Mouse (Mus musculus) ovary, adult 18-20 months (tissue): ENCODE measurements around the gene Slc39a11.
"Not testable (repeated sequence)": the region's sequence is repeated elsewhere in the genome, so short reads cannot be mapped to it uniquely, and the experiment has no call there.

Experiments
- DNase-seq: peaks from one replicate; pipeline ENCODE4 v3.0.0; 2022; ENCODE audit warnings: low spot score, mixed read lengths

The Slc39a11 gene

GRCm38 (mm10) chr11:113667122-113667521 lies 17.2 kb upstream of the Slc39a11 start:
- DNase-seq, result no peak

DNA sequence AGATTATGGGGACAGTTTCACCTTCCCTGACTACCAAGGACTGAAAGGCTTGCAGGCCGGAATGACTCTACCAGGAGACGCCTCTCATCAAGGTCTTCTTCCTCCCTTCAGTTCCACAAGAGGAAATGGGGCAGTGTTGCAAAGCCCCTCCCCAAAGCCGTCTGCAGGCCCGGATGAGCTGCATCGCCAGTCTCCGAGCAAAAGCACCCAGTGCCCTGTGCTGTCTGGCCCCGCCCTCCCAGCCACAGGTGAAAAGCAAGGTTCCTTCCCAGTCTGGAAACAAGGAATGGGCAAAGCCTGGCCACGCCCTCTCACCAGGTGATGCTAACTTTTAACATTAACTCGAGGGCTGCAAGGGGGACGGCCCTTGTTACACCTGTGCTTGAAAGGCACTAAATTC lies 16.8 kb upstream of the Slc39a11 start:
- no peak for DNase-seq

DNA sequence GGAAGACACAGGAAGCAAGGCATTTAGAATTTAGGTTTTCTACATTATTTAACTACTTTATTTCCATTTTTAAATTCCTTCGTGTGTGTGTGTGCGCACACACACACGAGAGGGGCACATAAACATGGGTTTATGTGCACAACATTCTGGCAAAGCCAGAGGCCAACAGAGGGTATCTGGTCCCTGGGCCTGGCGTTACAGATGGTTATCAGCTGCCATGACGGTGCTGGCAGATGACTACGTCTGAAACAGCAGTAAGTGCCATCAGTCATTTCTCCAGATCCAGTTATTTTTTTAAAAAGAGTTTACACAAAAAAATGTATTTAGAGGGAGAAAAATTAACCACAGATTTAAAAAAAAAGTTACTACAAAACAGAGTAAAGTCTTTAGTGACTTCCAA lies 16.3 kb upstream of the Slc39a11 start:
- no peak for DNase-seq

DNA sequence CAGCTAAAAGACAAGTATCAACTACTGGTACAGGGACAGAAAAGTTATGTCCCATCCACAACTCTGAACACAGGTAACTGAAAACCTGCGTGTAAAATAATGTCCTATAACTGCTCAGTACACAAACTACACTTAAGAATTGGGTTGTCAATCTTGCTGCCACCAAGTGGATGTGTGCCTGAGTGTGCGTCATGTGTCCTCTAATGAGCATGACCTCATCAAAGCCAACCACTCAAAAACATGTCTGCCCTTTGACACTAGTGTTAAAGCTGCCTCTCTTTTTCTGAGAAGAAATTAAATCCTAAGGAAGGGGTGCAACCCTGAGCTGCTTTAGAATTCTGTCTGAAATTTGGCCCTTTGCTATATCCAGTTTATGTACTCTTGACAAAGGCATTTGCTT lies 14.4 kb upstream of the Slc39a11 start:
- no peak for DNase-seq

DNA sequence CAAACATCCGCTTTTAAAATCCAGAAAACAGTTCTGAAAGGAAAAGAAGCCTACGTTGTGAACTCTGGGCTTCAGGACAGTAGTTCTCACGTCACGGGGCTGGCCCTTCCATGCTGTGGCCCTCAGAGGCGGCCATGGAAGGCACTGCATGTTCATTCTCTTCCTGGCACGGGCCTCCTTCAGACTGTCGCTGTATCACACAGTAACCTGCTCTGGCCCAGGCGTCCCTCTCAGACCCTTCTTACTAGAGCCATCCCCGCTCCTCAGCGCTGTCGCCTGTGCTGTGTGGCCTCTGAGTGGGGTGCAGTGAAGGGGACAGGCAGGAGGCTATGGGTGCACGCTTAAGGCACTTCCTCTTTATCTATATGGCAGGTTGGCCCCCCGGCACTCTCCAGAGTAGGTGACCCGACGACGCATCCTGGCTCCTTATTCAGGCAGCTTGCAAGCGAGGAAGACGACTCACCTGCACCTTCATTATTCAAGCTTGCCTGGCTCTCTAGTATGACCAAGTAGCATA lies 12.0 kb upstream of the Slc39a11 start:
- no peak for DNase-seq

DNA sequence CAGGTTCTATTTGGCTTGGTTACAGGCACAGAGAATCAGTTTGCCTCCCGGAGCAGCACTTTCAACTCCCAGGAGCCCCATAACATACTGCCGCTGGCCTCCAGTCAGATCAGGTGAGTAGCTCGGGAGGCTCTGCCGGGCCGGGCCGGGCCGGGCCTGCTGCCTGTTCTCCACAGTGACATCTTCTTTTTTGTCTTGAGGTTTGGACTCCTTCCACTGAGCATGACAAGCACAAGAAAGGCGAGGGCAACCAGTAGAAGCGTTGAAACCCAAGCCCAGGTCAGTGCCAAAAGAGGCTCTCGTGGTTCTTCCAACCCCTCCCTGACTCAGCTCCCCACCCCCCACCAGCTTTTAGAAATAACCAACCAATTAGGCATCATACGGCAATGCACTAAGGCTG lies 11.1 kb upstream of the Slc39a11 start:
- DNase-seq, result no peak

- not testable (repeated sequence) for DNase-seq
Measured at GRCm38 (mm10) chr11:113660213-113660612, 10.3 kb upstream of the Slc39a11 start.

- no peak for DNase-seq
Measured at GRCm38 (mm10) chr11:113658763-113659162, 8.9 kb upstream of the Slc39a11 start.

- DNase-seq, result no peak
Measured at GRCm38 (mm10) chr11:113658319-113658718, 8.4 kb upstream of the Slc39a11 start.

- DNase-seq, result no peak
Measured at GRCm38 (mm10) chr11:113657221-113657620, 7.3 kb upstream of the Slc39a11 start.

- DNase-seq, result peak; percentile 13
Measured at GRCm38 (mm10) chr11:113656511-113656932, 6.6 kb upstream of the Slc39a11 start.

- no peak for DNase-seq
Measured at GRCm38 (mm10) chr11:113654561-113655270, 4.8 kb upstream of the Slc39a11 start.

GRCm38 (mm10) chr11:113654105-113654504 lies 4.2 kb upstream of the Slc39a11 start:
- no peak for DNase-seq

GRCm38 (mm10) chr11:113652516-113652915 lies 2.6 kb upstream of the Slc39a11 start:
- no peak for DNase-seq

- no peak for DNase-seq
Measured at GRCm38 (mm10) chr11:113651907-113652273, 2.0 kb upstream of the Slc39a11 start.

DNA sequence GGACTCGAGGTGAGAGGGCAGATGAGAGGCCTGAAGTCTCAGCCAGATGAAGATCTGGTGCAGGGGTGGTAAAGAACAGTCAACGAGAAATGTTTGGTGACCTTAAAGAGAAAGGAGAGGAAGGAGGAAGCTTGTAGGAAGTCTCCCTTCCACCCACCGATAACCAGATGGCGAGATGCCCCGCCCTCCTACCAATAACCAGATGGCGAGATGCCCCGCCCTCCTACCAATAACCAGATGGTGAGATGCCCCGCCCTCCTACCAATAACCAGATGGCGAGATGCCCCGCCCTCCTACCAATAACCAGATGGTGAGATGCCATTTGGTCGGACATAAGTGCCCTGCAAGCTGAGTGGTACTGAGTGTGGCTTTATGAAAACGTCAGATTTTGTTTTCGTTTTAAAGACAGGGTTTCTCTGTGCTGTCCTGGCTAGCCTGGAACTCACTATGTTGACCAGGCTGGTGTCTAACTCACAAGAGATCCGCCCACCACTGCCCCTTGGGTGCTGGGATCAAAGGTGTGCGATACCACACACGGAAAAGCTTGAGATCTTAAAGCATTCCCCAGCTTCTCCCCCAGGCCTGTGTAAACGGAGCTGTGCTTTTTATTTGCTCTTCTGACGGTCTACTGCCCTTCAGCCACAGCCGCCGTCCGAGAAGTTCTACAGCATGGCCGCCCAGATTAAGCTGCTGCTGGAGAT lies 1.5 kb upstream of the Slc39a11 start:
- DNase-seq, result no peak

DNA sequence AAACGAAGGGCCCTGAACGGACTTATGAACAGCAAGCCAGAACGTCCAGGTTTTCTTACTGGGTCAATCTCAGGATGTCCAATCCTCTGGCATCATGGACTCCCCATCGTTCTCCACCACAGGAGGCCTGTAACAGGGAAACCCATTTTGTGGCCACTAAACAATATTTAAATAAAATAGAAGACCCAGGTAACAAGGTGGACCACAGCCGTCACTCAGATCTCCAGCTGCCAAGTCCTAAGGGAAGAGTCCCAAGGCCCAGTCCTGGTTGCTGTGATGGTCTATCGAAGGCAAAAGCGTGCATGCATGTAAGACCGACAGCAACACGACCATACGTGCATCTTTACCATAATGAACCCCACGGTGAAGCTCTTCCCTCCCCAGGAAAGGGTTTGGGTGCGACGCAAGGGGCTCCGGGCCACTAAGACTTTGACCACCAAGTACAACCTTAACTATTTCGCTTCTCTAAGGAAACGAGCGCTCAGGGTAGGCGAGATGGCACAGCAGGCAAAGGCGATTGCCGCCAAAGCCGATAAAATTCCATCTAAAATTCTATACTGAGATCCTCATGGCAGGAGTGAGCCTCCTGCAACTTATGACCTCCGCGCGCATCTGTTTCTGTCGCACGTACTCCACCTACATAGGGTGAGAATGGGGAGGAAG lies 1.1 kb downstream of the Slc39a11 start, which contains the start of gene Cog1:
Gene Cog1, plus strand, starts transcription at position 480 of the 663 bp plus-strand sequence.
- no peak for DNase-seq

- peak; percentile 41 for DNase-seq
Measured at GRCm38 (mm10) chr11:113648152-113648551, 1.7 kb downstream of the Slc39a11 start.

GRCm38 (mm10) chr11:113645181-113645580 lies 4.7 kb downstream of the Slc39a11 start:
- DNase-seq, result no peak

- DNase-seq, result no peak
Measured at GRCm38 (mm10) chr11:113638680-113639079, 11.2 kb downstream of the Slc39a11 start.

GRCm38 (mm10) chr11:113634699-113635121 lies 15.2 kb downstream of the Slc39a11 start:
- no peak for DNase-seq

DNA sequence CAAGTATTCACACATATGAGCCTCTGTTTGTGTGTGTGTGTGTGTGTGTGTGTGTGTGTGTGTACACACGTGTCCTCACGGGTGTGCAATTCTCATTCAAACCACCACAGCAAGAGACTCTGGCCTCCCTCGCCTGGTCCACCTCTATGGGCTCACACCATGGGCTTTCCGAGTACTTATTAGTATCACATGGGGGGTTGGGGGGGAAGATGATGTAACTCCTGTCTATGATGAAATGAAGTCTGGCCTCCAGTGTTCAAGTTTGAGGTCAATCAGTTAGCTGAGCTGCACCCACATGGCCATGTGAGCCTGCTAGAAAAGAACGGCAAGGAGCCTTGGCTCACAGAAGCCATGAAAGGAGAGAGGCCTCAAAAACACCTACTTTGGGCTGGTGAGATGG lies 16.5 kb downstream of the Slc39a11 start:
- no peak for DNase-seq

DNA sequence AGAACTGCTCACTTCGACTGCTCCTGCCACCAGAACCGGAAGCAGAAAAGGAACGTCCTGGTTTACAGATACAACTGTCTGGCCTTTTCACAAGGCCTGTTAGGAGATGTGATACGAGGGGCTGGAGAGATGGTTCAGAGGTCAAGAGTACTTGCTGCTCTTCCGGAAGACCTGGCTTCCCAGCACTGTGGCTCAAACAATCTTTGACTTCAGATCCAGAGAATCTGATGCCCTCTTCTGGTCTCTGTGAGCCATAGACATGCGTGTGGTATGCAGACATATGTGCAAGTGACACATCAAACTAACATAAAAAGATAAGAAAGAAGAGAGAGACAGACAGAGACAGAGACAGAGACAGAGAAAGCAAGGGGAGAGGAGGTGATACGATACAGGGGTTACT lies 17.6 kb downstream of the Slc39a11 start:
- no peak for DNase-seq
